Mouse (Mus musculus) testis, postnatal 10 days (tissue): Measurements from ENCODE around the gene Grm7.

ENCODE experiments used
- DNase-seq: peaks from one replicate; pipeline ENCODE4 v3.0.0; 2021; ENCODE audit warnings: low spot score

Grm7 gene

DNA sequence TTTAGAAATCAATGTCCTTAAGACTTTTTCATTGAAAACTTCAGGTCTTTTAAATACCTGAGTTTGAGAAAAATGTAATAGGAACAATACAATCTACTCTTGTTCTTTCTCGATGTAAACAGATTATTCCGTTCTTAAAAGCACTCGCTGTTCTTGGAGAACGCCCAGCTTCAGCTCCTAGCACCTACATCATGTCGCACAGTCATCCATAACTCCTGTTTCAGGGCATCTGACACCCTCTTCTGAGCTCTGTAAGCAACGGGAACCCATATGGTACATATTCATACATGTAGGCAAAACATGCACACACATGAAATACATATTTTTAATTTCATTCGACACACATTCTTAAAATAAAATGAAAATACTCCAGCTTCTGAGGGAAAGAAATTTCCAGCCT lies 916.0 kb downstream of the Grm7 start:
- no peak for DNase-seq

DNA sequence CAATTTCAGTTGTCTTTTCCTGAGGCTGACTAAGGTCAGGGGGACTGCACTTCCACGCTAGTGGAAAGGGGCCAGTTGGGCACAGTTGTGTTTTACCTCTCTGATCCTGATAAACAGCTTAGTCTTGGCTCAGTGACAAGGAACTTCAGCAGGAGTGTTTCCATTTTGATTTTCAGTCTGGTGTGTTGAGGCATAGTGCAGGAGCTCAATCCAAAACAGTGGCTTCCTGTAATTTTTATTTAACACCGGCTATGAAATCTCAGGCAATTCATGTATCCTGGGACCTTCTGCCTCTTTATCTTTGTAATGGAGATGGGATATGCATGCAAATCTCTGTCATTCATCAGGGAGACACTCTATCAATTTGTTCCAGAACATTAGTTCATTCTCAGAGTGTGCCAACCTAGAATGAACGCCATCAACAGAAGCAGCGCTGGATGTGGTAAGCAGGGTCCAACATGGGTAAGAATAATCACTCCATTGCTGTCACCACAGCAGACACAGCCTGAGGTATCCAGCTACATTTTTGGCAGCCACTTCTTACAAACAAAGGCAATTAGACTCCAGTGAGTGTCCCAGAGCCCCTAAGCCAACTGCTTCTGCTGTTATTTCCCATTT lies 926.2 kb downstream of the Grm7 start:
- DNase-seq: no peak

DNA sequence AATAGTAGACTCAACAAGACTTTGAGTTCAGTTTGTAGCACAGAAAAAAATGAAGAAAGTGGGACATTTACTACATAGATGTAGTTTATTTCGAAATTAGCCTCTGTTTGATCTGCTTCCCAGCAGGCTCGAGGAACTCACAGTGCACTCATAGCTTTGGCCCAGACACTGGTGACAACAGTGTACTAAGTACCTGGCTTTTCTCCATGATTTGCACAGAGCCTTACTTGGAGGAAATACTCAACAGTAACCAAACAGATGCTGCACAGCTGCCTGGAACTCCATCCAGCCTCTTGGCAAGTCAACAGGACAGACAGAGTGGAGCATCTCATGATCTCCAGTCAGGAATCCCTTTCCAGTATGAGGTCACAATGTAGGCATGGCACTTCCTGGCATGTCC lies 939.5 kb downstream of the Grm7 start:
- DNase-seq: no peak

- DNase-seq: no peak
These were observed 942.2 kb downstream of the Grm7 start for GRCm38 (mm10) chr6:111587572-111587971.

- DNase-seq: no peak
These were observed 956.7 kb downstream of the Grm7 start for GRCm38 (mm10) chr6:111601892-111602654.

DNA sequence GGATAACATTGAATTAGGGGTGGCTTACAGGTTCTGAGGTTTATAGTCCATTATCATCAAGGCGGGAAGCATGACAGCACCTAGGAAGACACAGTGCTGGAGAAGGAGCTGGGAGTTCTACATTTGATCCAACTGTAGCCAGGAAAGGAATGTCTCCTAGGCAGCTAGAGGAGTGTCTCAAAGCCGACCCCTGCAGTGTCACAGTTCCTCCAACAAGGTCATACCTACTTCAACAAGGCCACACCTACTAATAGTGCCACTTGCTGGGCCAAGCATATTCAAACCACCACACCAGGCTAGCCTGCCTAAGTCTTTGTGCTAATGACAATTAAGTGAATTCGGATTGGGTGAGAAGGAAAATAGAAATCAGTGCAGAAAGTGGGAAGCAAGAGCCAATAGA lies 965.0 kb downstream of the Grm7 start:
- DNase-seq: no peak

GRCm38 (mm10) chr6:111613834-111614233 lies 968.5 kb downstream of the Grm7 start:
- no peak for DNase-seq
